Mouse (Mus musculus) midbrain, embryonic 15.5 days (tissue): ENCODE measurements around the gene Cda. TPM values are rescaled to one million over a fixed set of nuclear protein-coding genes. Genes with fewer than 3 reads are reported as not detected.

Experiments
- ATAC-seq: fragments of 200-750 bp; cut with Nextera tagmentation; replicated peaks from 2 replicates; pipeline ENCODE4 v1.8.0; 2017; ENCODE audit warnings: moderate TSS enrichment
- H3K27ac ChIP-seq: fragments of 300-500 bp; sonication (generic); 2 replicates; pipeline ENCODE4 v1.5.1; 2015; ENCODE audit warnings: mild to moderate bottlenecking, inconsistent platforms
- H3K27me3 ChIP-seq: fragments of 300-500 bp; sonication (generic); replicated peaks from 2 replicates; pipeline ENCODE4 v1.6.1; 2015; ENCODE audit warnings: inconsistent platforms
- H3K36me3 ChIP-seq: fragments of 300-500 bp; sonication (generic); replicated peaks from 2 replicates; pipeline ENCODE4 v1.6.1; 2015; ENCODE audit warnings: inconsistent platforms
- H3K4me1 ChIP-seq: fragments of 300-500 bp; sonication (generic); 2 replicates; pipeline ENCODE4 v1.6.1; 2015; ENCODE audit warnings: inconsistent platforms
- H3K4me2 ChIP-seq: fragments of 300-500 bp; sonication (generic); 2 replicates; pipeline ENCODE4 v1.6.1; 2015; ENCODE audit warnings: inconsistent platforms, mild to moderate bottlenecking, moderate library complexity
- H3K4me3 ChIP-seq: fragments of 300-500 bp; sonication (generic); 2 replicates; pipeline ENCODE4 v1.5.1; 2015; ENCODE audit warnings: mild to moderate bottlenecking, inconsistent platforms
- H3K9ac ChIP-seq: fragments of 300-500 bp; sonication (generic); 2 replicates; pipeline ENCODE4 v1.6.1; 2015; ENCODE audit warnings: mild to moderate bottlenecking, inconsistent platforms
- H3K9me3 ChIP-seq: fragments of 300-500 bp; sonication (generic); 2 replicates; pipeline ENCODE4 v1.6.1; 2016; ENCODE audit warnings: inconsistent platforms
- WGBS: fragments of 180-500 bp; shearing (Covaris S2); methylation state at CpG from one replicate; pipeline ENCODE4 v1.1.7; 2015; ENCODE audit warnings: mixed read lengths; 5-methylcytosine and 5-hydroxymethylcytosine counted together
- polyA plus RNA-seq: library from polyadenylated mRNA; unstranded; fragments of >200 nt; fragmentation: Nextera tagmentation; extraction: Ambion mirVana; gene quantifications from 2 replicates; pipeline ENCODE4 v1.2.1, GENCODE M21; 2015

Cda gene
- polyA plus RNA-seq, 1 experiment from 2014 or later = 4.6 TPM

DNA sequence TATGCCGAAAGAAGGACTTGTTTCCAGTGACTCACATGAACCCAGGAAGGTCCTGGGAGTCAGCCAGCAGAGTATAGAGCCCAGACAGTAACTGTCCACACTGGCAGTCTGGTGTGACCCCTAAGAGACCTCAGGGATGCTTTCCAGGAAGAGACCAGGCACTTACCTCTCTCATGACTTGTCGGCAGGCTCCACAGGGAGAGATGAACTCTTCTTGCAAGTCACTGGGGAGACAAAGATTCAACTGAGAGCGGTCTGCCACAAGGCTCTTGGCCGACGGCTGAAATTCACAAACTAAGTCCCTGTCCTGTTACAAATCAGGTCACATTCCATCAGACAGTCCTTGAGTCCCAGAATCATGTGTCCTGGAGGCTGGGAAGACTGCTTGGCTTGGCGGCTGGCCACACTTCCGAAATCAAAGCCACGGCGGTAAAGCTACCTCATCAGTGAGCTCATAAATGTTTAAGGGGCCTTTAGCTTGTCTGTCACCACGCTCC is 24.4 kb downstream of the Cda start:
- no peak overlapping the region for H3K4me3 ChIP-seq
- 56% methylated on average over 10 of the region's 10 CpGs for WGBS
- no peak overlapping the region for H3K27ac ChIP-seq
- no peak for ATAC-seq
- no peaks in the 10 kb centered on the region for H3K9me3 ChIP-seq
- H3K4me1 ChIP-seq = no peaks in the 10 kb centered on the region
- H3K27me3 ChIP-seq = no peaks in the 10 kb centered on the region
- H3K4me2 ChIP-seq = no peak overlapping the region
- H3K9ac ChIP-seq = no peak overlapping the region
- no peaks in the 10 kb centered on the region for H3K36me3 ChIP-seq

DNA sequence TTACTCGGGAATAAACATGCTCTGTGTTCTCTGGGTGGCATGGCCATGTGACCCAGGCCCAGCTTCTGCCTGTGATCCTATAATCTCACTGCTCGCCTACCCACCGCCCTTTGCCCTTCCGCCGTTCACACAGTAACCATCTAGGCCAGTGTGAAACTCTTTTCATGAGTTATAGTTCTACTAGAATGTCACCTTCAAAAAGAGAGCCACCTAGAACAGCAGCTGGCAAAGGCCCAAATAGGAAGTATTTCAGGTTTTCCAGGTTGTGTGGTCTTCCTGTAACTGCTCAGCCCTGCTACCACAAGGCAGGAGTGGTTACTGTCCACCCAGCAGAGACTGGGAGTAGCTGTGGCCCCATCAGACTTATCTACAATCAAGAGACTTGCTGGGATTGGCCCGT is 25.0 kb downstream of the Cda start:
- WGBS = 87% methylated on average over 6 of the region's 6 CpGs
- Histone ChIP-seq H3K9ac (no peak overlapping the region), H3K27ac (no peak overlapping the region), H3K36me3 (no peaks in the 10 kb centered on the region), H3K27me3 (no peaks in the 10 kb centered on the region), H3K9me3 (no peaks in the 10 kb centered on the region), H3K4me1 (no peaks in the 10 kb centered on the region), H3K4me3 (no peak overlapping the region), H3K4me2 (no peak overlapping the region)
- no peak for ATAC-seq

DNA sequence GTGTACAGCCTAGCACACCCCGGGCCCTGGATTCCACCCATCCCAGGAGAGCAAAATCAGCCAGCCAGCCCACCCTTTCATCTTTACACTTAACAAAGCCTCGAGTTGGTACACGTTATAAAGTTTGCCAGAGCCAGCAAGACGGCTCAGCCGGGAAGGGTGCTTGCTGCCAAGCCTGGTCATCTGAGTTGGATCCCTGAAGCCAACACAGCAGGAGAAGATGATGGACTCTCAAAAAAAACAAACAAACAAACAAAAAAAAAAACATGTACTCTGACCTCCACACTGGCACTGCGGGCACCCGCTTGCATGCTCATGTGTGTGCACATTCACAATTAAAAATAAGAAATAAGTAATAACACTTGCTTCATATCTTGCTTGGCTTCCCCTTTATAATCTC is 25.7 kb downstream of the Cda start:
- ATAC-seq = no peak
- WGBS = 73% methylated on average over 7 of the region's 7 CpGs

DNA sequence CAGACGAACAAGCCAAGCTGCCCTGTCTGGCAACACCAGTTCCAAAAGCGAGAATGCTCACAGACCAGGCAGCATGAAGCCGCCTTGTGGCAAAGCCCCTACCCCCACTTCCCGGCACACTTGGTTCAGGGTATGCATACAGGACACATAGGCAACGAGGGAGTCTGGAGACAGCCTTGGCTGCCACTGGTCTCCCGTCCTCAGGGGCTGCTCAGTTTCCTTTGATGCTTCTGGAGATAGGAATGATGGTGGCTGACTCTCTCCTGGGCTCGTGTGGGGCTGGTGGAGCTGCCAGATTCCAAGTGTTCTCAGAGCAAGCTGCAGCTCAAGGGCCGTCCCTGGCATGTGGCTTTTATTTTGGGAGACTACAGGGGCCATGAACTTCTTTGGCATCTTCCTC is 26.4 kb downstream of the Cda start:
- H3K36me3 ChIP-seq = no peaks in the 10 kb centered on the region
- H3K27ac ChIP-seq = no peak overlapping the region
- WGBS = 71% methylated on average over 8 of the region's 8 CpGs
- H3K4me2 ChIP-seq = no peak overlapping the region
- H3K9ac ChIP-seq = no peak overlapping the region
- no peaks in the 10 kb centered on the region for H3K4me1 ChIP-seq
- no peaks in the 10 kb centered on the region for H3K27me3 ChIP-seq
- no peak overlapping the region for H3K4me3 ChIP-seq
- no peak for ATAC-seq
- H3K9me3 ChIP-seq = no peaks in the 10 kb centered on the region

More for the DNA sequence above, 25.7 kb downstream of the Cda start:
- no peak overlapping the region for H3K4me3 ChIP-seq
- no peaks in the 10 kb centered on the region for H3K9me3 ChIP-seq
- H3K4me2 ChIP-seq = no peak overlapping the region
- H3K4me1 ChIP-seq = no peaks in the 10 kb centered on the region
- no peaks in the 10 kb centered on the region for H3K36me3 ChIP-seq
- H3K27me3 ChIP-seq = no peaks in the 10 kb centered on the region
- no peak overlapping the region for H3K27ac ChIP-seq
- no peak overlapping the region for H3K9ac ChIP-seq

DNA sequence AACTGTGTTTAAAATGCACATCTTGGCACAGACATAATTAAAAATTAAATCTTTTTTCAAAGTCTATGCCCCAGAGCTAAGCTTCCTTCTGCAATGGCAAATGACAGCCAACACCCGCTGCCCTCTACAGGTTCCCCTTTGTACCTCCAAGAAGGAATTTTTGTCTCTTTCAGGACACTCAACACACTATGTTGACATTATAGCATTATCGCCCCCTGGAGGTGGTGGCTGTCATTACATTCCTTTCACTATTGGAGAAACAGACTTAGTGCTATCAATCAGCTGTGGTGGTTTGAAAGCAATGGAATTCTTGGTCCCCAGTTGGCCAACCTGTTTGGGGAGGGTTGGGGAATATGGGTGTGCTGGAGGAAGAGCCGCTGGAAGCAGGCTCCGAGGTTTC is 27.8 kb downstream of the Cda start:
- Histone ChIP-seq H3K9me3 (no peaks in the 10 kb centered on the region), H3K36me3 (no peaks in the 10 kb centered on the region), H3K4me2 (no peak overlapping the region), H3K4me3 (no peak overlapping the region), H3K4me1 (no peaks in the 10 kb centered on the region), H3K27me3 (no peaks in the 10 kb centered on the region), H3K27ac (no peak overlapping the region), H3K9ac (no peak overlapping the region)
- WGBS = 33% methylated on average over 4 of the region's 4 CpGs
- no peak for ATAC-seq

DNA sequence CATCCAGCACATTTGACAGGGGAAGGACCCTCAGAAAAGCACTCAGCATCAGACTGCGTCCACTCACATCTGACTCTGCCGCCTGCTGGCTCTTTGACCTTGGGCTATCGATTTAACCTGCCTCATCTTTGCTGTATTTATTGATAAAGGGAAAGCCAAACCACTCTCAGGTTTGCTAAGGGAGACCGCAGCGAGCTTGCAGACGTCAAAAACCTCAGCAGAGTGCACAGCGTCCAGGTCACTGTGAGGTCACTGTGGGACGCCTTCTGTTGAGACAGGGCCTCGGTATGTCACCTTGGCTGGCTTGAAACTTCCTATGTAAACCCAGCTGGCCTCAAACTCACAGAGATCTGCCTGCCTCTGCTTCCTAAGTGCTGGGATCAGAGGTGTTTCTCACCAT is 30.5 kb downstream of the Cda start:
- H3K4me1 ChIP-seq = no peaks in the 10 kb centered on the region

DNA sequence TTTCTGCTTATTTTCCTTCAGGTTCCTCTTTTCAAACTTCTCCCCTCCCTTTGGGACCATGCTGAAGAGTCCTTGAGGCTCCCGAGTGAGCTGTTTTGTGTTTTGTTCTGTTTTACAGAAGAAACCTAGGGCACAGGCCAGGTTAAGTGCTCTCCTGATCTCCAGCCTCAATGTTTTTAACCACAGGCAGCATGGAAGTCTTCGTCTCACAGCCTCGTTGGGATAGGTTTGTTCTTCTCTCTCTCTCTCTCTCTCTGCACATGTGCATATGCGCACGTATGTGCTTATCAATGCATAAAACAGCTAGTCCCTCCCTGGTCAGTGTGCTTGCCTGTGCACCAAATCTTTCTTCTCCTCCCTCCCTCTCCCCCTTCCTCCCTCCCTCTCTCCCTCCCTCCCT is 30.9 kb downstream of the Cda start:
- H3K9me3 ChIP-seq = no peaks in the 10 kb centered on the region
- no peak for ATAC-seq
- no peaks in the 10 kb centered on the region for H3K27me3 ChIP-seq
- 72% methylated on average over 5 of the region's 5 CpGs for WGBS
- no peaks in the 10 kb centered on the region for H3K36me3 ChIP-seq
- no peak overlapping the region for H3K27ac ChIP-seq
- no peaks in the 10 kb centered on the region for H3K4me1 ChIP-seq
- no peak overlapping the region for H3K9ac ChIP-seq
- H3K4me3 ChIP-seq = no peak overlapping the region
- H3K4me2 ChIP-seq = no peak overlapping the region

More for the DNA sequence above, 30.5 kb downstream of the Cda start:
- Histone ChIP-seq H3K27ac (no peak overlapping the region), H3K4me2 (no peak overlapping the region), H3K9ac (no peak overlapping the region), H3K27me3 (no peaks in the 10 kb centered on the region), H3K9me3 (no peaks in the 10 kb centered on the region), H3K36me3 (no peaks in the 10 kb centered on the region), H3K4me3 (no peak overlapping the region)
- 86% methylated on average over 9 of the region's 9 CpGs for WGBS
- no peak for ATAC-seq

DNA sequence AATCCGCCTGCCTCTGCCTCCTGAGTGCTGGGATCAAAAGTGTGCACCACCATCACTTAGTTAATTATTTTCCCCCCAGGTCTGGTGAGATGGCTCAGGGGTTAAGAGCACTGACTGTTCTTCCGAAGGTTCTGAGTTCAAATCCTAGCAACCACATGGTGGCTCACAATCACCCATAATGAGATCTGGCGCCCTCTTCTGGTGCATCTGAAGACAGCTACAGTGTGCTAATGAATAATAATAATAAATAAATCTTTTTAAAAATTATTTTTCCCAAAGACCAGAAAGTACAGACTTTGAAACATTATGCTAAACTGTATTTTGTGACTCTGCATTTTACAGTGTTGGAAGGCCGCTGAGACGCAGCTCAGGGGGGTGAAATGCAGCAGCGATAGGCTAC is 32.1 kb downstream of the Cda start:
- H3K9ac ChIP-seq = no peak overlapping the region
- no peaks in the 10 kb centered on the region for H3K9me3 ChIP-seq
- H3K4me1 ChIP-seq = no peaks in the 10 kb centered on the region; the same call in 1 of the 2 replicates
- H3K4me3 ChIP-seq = no peak overlapping the region
- H3K27me3 ChIP-seq = no peaks in the 10 kb centered on the region
- H3K27ac ChIP-seq = no peak overlapping the region
- no peaks in the 10 kb centered on the region for H3K36me3 ChIP-seq
- H3K4me2 ChIP-seq = no peak overlapping the region
- WGBS = 84% methylated on average over 6 of the region's 6 CpGs
- no peak for ATAC-seq

DNA sequence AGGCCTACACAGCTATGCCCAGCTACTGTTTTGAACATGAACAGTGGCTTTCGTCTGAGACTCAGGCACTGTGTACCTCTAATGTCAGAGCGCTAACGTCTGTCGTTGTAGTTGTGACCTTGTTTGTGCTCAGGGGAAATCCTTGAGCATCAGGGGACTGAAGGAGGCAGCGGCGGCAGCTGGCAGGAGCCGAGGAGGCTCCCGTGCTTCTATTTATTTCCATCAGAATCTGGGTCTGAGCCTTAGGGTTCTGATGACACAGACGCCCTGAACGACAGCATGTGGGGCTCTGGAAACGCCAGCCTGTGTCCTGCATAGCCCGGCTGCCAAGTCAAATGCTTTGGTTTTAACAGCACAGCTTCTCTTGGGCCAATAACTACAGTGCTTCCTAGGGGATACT is 32.8 kb downstream of the Cda start:
- H3K27ac ChIP-seq = no peak overlapping the region
- 80% methylated on average over 12 of the region's 12 CpGs for WGBS
- ATAC-seq = no peak

DNA sequence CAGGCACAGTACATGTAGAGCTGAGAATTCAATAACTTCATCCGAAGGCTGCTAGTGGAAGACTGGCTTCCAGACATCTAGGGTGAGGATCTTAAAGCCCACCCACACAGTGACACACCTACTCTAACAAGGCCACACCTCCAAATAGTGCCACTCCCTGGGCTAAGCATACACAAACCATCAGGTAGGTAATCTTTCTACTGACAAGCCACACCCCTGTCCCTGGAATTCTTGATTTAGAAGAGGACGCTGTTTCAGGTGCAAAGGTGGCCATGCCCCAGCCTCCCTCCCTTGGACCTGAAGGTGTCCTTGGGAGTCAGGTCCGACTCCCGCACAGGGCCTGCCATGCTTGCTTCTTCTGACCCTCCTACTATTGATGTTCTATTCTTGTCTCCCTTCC is 34.7 kb downstream of the Cda start:
- Histone ChIP-seq H3K4me1 (no peaks in the 10 kb centered on the region; the same call in 1 of the 2 replicates), H3K4me2 (no peak overlapping the region), H3K9me3 (no peaks in the 10 kb centered on the region), H3K36me3 (no peaks in the 10 kb centered on the region), H3K27ac (no peak overlapping the region), H3K27me3 (no peaks in the 10 kb centered on the region), H3K9ac (no peak overlapping the region), H3K4me3 (no peak overlapping the region)
- WGBS = 95% methylated on average over 4 of the region's 4 CpGs
- no peak for ATAC-seq

More for the DNA sequence above, 32.8 kb downstream of the Cda start:
- no peak overlapping the region for H3K9ac ChIP-seq
- H3K4me1 ChIP-seq = no peaks in the 10 kb centered on the region; the same call in 1 of the 2 replicates
- H3K36me3 ChIP-seq = no peaks in the 10 kb centered on the region
- no peak overlapping the region for H3K4me2 ChIP-seq
- H3K4me3 ChIP-seq = no peak overlapping the region
- H3K27me3 ChIP-seq = no peaks in the 10 kb centered on the region
- H3K9me3 ChIP-seq = no peaks in the 10 kb centered on the region

DNA sequence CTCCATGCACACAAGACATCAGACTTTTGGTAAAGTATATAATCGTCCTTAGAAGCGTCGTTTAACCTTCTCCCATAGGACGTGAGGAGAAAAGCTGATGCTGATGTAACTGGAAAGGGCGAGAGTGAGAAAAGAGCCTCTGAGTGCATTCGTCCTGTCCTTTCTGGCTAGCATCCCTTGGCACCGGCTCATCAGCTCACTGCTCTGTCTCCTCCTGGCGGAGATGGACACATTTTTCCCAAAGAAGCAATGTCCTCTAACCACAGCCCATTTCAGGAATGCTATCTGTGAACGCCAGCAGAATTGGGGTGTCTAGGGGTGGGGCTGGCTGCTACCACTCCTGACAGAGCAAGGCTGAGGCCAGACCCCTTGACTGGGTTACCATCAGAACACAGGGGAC is 36.1 kb downstream of the Cda start:
- H3K4me2 ChIP-seq = no peak overlapping the region
- H3K9ac ChIP-seq = no peak overlapping the region
- no peak overlapping the region for H3K4me3 ChIP-seq
- ATAC-seq = no peak
- H3K9me3 ChIP-seq = no peaks in the 10 kb centered on the region
- no peaks in the 10 kb centered on the region for H3K36me3 ChIP-seq
- H3K4me1 ChIP-seq = peaks cover 5% of the 10 kb centered on the region
- H3K27me3 ChIP-seq = no peaks in the 10 kb centered on the region
- 76% methylated on average over 9 of the region's 9 CpGs for WGBS
- H3K27ac ChIP-seq = 0 out of 2 replicates have a peak overlapping the region, but pooled peaks have one; percentile 15

DNA sequence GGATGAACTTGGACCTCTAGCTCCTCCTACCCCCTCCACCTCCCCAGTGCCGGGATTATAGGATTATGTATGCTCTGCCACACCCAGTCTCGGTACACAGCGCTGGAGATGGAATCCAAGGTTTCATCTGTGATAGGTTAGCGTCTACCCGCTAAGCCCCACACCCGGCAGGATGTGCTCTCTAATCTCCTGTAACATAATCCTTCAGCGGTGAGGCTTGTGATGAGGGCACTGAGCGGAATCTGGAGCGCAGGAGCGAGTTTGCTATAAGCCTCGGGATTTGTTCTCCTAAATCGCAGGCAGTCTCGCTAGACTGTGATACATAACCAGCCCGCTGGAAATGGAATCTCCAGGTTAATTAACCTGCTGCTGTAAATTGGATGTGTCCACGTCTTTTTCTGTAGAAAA is 37.5 kb downstream of the Cda start:
- peak overlapping the region; percentile 42; the same call in 1 of the 2 replicates for H3K27ac ChIP-seq
- no peaks in the 10 kb centered on the region for H3K9me3 ChIP-seq
- no peak overlapping the region for H3K4me3 ChIP-seq
- no peaks in the 10 kb centered on the region for H3K27me3 ChIP-seq
- no peaks in the 10 kb centered on the region for H3K36me3 ChIP-seq
- H3K4me1 ChIP-seq = peaks cover 11% of the 10 kb centered on the region
- no peak overlapping the region for H3K9ac ChIP-seq
- peak overlapping the region; percentile 19 for H3K4me2 ChIP-seq
- peak; percentile 15; the same call in 1 of the 2 replicates for ATAC-seq
- whole genome bisulfite sequencing = 8% methylated on average over 15 of the region's 15 CpGs

DNA sequence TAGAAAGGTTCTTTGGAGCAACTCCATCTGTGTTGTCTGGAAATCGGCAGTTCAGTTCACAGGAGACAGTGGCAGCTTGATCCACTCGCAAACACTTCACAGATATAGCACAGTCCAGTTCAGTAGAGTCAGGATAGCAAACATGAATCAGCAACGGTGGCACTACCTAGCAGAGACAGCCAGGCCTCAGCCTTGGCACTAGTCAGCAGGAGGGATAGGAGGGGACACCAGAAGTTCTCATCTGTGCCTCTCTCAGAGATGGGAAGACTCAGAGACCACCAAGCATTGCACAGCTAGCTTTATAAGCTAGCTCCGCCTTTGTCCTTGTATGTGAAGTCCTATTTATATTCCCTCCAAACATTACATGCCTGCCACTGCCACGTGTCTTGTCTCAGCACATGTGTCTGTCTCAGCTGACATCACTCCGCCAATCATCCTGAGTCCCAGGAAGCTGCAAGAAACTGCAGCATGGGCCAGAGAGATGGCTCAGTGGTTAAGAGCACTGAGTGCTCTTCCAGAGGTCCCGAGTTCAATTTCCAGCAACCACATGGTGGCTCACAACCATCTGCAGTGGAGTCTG is 39.8 kb downstream of the Cda start:
- no peak for ATAC-seq
- Histone ChIP-seq H3K27ac (0 out of 2 replicates have a peak overlapping the region, but pooled peaks have one; percentile 25), H3K4me1 (peaks cover 30% of the 10 kb centered on the region), H3K27me3 (no peaks in the 10 kb centered on the region), H3K9me3 (no peaks in the 10 kb centered on the region), H3K9ac (no peak overlapping the region), H3K36me3 (no peaks in the 10 kb centered on the region), H3K4me3 (peak overlapping the region; percentile 26), H3K4me2 (peak overlapping the region; percentile 40)
- WGBS = 68% methylated on average over 7 of the region's 7 CpGs
